Mouse (Mus musculus): ENCODE measurements at regions not wholly inside any gene's neighbourhood (a gene's known extent, or its start where the extent isn't known, plus 50 kb on each side); places are given as distances from the start of the nearest gene placed in this dataset.

DNA sequence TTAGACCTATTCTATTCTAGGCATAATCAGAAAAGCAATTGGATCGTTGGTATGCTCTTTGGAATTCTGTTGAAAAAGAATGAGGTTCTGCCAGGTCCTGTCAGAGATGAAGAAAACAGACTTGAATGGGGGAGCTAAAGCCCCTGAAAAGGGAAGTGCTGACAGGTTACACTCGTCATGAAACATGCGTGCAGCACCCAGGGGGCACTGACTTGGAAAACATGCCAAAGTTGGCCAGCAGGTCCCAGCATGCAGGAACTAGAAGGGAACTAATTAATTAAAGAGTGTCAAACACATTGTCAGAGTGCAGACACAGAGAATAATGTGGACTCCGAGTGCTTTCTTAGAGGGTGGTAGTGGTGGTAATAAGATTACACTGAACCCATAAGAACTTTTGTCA is 346.2 kb upstream of the Smarca2 start:
- no peak for DNase-seq

DNA sequence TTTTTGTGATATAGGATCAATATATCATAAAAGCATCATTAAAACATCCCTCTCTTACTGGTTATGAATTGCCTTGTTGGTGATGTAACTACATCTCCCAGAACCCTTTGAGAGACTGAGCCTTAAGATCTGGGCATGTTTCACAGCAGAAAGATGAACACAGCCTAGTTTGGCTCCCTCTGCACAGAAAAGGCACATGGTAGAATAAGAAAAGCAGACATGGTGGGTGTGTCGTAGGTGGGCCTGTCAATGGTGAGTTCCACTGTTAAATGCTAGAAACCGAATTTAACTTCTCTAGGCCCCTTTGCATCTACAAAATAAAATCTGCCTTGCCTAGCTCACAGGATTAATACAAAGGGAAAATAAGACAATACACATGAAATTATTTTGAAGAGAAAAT is 343.3 kb upstream of the Smarca2 start:
- DNase-seq, result no peak

GRCm38 (mm10) chr19:26296360-26296759 is 308.5 kb upstream of the Smarca2 start:
- DNase-seq, result no peak

GRCm38 (mm10) chr19:26308477-26309135 is 296.2 kb upstream of the Smarca2 start:
- no peak for DNase-seq

GRCm38 (mm10) chr19:26318977-26319376 is 285.9 kb upstream of the Smarca2 start:
- no peak for DNase-seq

GRCm38 (mm10) chr19:26323682-26324081 is 281.2 kb upstream of the Smarca2 start:
- no peak for DNase-seq

DNA sequence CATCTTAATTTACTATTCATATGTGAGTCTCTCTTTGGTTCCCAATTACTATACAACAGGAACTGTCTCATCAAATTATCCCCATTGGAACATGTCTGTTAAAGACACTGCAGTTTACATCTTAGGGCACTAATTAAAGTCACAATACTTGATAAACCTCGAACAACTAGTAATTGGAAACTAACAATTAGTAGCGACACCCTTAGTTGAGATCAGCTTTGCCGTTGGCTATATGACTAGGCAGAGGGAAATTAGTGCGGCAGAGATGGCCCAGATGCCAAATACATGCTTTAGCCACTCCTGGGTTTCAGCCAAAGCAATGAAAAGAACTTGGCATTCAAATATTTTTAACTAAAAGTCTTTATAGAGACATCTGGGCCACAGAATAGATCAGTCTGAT is 265.7 kb upstream of the Smarca2 start:
- DNase-seq, result no peak

DNA sequence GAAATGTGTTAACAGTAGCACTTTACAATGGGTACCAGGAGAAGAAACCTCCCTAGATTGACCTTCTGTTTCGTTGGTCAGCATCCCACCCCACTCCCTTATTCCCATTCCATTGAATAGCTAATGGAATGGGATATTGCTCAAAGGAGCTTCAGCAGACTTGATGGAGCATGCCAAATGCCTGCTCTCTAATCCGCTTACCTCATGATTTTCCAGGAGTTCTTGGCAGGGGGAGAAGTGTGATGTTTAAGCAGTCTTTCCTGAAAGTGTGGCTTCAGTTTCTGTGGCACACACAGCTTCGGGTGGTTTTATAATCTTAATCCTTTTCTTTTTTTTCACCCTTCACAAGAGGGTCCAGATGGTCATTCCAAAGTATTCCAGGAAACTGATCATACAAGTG is 264.7 kb upstream of the Smarca2 start:
- DNase-seq, result no peak

- no peak for DNase-seq
Measured at GRCm38 (mm10) chr19:26355054-26355453, 249.8 kb upstream of the Smarca2 start.

GRCm38 (mm10) chr19:26383961-26384381 is 220.9 kb upstream of the Smarca2 start:
- no peak for DNase-seq

- DNase-seq, result no peak
Measured at GRCm38 (mm10) chr19:26386075-26386474, 218.8 kb upstream of the Smarca2 start.

DNA sequence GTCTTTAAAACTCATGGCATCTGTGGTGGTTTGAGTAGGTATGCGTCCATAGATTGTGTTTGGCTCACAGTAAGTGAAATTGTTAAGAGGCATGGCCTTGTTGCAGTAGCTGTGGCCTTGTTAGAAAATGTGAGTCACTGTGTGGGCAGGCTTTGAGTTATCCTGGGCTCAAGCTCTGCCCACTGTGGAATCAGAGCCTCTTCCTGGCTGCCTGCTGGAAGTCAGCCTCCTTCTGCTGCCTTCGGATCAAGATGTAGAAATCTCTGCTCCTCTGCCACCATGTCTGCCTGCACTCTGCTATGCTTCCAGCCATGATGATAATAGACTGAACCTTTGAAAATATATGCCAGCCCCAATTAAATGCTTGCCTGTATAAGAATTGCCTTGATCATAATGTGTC is 192.2 kb upstream of the Smarca2 start:
- no peak for DNase-seq

GRCm38 (mm10) chr19:26414476-26415024 is 190.3 kb upstream of the Smarca2 start:
- no peak for DNase-seq

- DNase-seq, result no peak
Measured at GRCm38 (mm10) chr19:26419781-26420180, 185.1 kb upstream of the Smarca2 start.

GRCm38 (mm10) chr19:26439163-26439562 is 165.7 kb upstream of the Smarca2 start:
- no peak for DNase-seq

- no peak for DNase-seq
Measured at GRCm38 (mm10) chr19:26445309-26445708, 159.5 kb upstream of the Smarca2 start.

DNA sequence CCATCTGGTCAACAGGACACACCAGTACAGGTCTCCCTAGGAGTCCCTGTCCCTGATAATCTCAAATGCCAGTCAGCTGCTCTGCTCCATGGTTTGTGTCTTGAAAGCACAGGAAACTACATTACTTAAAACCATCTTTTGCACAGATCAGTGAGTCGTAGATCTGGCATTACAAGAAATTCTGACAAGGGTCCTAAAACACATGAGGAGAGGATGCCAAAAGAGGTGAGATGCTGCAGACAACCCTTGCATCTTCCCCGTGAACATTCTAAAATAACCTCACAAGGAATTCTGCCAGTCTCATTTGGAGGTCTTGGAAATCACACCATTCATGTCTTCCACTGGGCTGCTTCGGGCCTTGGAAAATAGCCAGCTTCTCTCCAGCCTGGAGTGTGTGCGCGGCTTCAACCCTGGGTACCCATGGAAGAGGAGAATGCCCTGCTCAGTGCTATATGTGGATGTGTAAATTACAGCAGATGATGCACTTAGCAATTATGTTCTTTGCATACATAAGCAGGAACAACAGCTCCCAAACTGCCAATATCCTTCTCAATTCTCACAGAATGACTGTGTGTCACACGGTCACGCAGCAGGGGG is 157.3 kb upstream of the Smarca2 start:
- no peak for DNase-seq

DNA sequence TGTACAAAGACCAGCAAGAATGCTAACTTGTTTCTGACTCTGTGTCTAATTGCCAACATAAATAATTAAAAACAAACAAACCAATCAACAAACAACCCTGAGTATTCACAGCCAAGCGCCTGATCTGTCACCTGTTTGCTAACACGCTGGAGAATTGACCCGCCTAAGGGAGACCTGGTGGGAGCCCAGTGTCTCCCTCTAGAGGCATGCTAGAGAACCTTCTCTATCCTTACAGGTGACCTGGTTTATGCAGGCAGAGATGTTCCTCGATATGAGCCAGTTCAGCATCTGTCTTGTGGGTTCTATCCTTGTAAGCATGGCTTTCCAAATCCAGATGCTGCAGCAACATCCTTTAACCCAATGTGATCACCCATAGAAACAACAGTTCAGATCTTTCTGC is 143.1 kb upstream of the Smarca2 start:
- no peak for DNase-seq

DNA sequence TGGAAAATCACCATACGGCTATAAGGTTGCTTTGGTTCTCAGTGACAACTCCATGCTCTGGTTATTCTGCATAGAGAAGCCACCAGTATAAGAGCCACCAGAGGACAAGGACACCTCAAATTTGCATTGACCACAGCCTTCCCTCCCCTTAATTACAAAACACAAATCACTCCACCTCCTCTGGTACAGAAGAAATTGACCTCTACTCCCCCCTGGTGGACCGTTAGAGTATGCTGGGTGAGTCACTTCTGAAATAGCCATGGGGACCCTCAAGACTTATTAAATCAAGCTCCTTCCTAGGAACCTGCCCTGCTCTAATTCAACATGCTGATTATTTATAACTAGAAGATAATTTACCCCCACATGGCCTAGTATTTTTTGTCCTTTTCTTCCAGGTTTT is 139.6 kb upstream of the Smarca2 start:
- DNase-seq, result peak; percentile 8

- DNase-seq, result no peak
Measured at GRCm38 (mm10) chr19:26466244-26466643, 138.6 kb upstream of the Smarca2 start.

DNA sequence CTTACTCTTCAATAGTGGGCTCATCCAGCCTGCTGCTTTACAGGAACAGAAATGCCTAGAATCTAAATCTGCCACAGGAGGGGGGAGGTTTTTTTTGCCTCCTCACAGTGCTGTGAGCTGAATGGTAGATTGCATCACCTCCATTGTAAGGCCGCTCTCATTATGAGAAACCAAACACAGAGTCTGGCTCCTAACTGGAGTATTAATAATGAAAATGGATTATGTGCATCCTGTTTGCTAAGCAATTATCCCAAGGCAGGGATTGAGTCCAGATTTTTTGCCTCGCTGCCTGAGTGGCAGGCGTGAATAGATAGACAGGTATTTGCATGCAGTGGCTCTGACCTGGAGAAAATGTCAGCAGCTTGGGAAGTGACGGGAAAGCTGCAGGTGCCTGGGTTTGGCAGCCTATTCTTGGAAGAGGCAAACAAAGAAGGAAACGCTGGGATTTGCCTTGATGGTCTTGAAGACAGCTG is 137.6 kb upstream of the Smarca2 start:
- DNase-seq, result no peak

DNA sequence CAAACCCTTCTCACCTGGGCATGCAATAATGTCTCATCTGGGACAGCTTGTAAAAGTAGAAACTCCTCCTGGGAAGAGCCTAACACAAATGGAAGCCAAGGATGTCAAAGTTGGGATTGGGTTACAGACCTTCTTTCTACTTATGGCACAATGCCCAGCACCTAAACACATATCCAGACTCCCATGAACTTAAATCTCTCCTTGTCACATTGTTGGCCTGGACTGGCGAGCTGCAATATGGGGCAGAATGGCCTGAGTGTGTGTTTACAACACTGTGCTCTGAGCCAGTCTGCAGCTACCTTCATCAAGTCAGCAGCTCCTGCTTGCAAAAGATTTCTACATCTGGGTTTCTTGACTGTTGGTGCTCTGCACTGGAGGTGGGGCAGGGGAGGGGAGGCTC is 132.2 kb upstream of the Smarca2 start:
- DNase-seq, result no peak

- DNase-seq, result no peak
Measured at GRCm38 (mm10) chr19:26473211-26473610, 131.6 kb upstream of the Smarca2 start.

- DNase-seq, result no peak
Measured at GRCm38 (mm10) chr19:26475197-26475596, 129.7 kb upstream of the Smarca2 start.

Data from gastrocnemius, postnatal 10 days (tissue).